Mouse (Mus musculus) kidney, postnatal 36 days (tissue): ENCODE results near the gene Slc9a1.

Experiments used
- DNase-seq, 2 experiments: peaks; one replicate each; pipeline ENCODE4 v3.0.0; 2021 to 2022; ENCODE audit warnings: mixed read lengths in 2 of 2

The Slc9a1 gene

GRCm38 (mm10) chr4:133369553-133370297, at the start of gene Slc9a1:
Gene Slc9a1, plus strand, starts transcription at chr4:133369706.
- peak; percentile 95 to 97 for DNase-seq

- no peak for DNase-seq
These were observed 41.4 kb upstream of the Slc9a1 start for GRCm38 (mm10) chr4:133328129-133328528.

GRCm38 (mm10) chr4:133330296-133330695, 39.2 kb upstream of the Slc9a1 start:
- DNase-seq, result peak; percentile 29 to 35

- peak; percentile 77 to 90 for DNase-seq
These were observed 36.2 kb upstream of the Slc9a1 start for GRCm38 (mm10) chr4:133333306-133333705.

- peak in 1 of 2 experiments; percentile 24 for DNase-seq
These were observed 31.5 kb upstream of the Slc9a1 start for GRCm38 (mm10) chr4:133337833-133338520.

GRCm38 (mm10) chr4:133338521-133339095, 30.9 kb upstream of the Slc9a1 start:
- peak in 1 of 2 experiments; percentile 14 for DNase-seq

GRCm38 (mm10) chr4:133339148-133339749, 30.3 kb upstream of the Slc9a1 start:
- peak; percentile 97 to 99 for DNase-seq

GRCm38 (mm10) chr4:133340217-133340616, 29.3 kb upstream of the Slc9a1 start:
- no peak for DNase-seq

GRCm38 (mm10) chr4:133344112-133344511, 25.4 kb upstream of the Slc9a1 start:
- DNase-seq, result peak; percentile 21 to 72

GRCm38 (mm10) chr4:133345702-133346101, 23.8 kb upstream of the Slc9a1 start:
- DNase-seq, result peak; percentile 17 to 31

GRCm38 (mm10) chr4:133346577-133346976, 22.9 kb upstream of the Slc9a1 start:
- no peak for DNase-seq

- no peak for DNase-seq
These were observed 21.9 kb upstream of the Slc9a1 start for GRCm38 (mm10) chr4:133347624-133348023.

GRCm38 (mm10) chr4:133348051-133348775, 21.3 kb upstream of the Slc9a1 start:
- no peak for DNase-seq

- no peak for DNase-seq
These were observed 16.7 kb upstream of the Slc9a1 start for GRCm38 (mm10) chr4:133352797-133353196.

GRCm38 (mm10) chr4:133353367-133354365, 15.8 kb upstream of the Slc9a1 start, which contains the start of gene Wdtc1:
Gene Wdtc1, minus strand, starts transcription at chr4:133353481.
- no peak for DNase-seq

GRCm38 (mm10) chr4:133354641-133355040, 14.9 kb upstream of the Slc9a1 start:
- DNase-seq, result no peak

GRCm38 (mm10) chr4:133370298-133371274, 1.1 kb downstream of the Slc9a1 start:
- no peak for DNase-seq

GRCm38 (mm10) chr4:133371621-133372277, 2.2 kb downstream of the Slc9a1 start:
- peak in 1 of 2 experiments; percentile 27 for DNase-seq

- no peak for DNase-seq
These were observed 2.8 kb downstream of the Slc9a1 start for GRCm38 (mm10) chr4:133372278-133372665.
